Mouse (Mus musculus): ENCODE results near the gene Baiap2l1. TPM values are rescaled to one million over a fixed set of nuclear protein-coding genes. Genes with fewer than 3 reads are reported as not detected.
"Not testable (repeated sequence)": the region's sequence is repeated elsewhere in the genome, so short reads cannot be mapped to it uniquely, and the experiment has no call there.

Baiap2l1 gene
- polyA plus RNA-seq, 1 experiment: 7.0 TPM

GRCm38 (mm10) chr5:144351185-144351584 lies 6.7 kb downstream of the Baiap2l1 start:
- DNase-seq (ENCODE audit: low read depth): no peak

GRCm38 (mm10) chr5:144344592-144344991 lies 13.3 kb downstream of the Baiap2l1 start:
- DNase-seq (ENCODE audit: low read depth): no peak

DNA sequence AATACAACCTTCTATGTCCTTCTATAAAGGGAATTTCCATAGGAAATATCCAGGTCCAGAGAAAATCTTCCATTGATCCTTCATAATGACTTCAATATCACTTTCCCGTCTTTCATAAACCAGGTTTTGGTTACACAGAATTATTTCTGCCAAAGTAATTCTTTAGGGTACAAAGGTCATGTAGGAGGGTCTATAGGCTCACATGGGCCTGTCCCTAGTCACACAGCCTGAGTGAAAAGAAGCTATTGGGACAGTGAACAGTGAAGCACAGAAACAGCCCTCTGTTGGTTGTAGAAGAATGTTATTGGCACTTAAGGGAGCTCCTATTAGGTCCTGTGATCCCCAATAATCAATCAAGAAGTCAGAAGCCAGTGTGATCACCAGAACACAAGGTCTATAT lies 16.8 kb downstream of the Baiap2l1 start:
- DNase-seq (ENCODE audit: low read depth): no peak

DNA sequence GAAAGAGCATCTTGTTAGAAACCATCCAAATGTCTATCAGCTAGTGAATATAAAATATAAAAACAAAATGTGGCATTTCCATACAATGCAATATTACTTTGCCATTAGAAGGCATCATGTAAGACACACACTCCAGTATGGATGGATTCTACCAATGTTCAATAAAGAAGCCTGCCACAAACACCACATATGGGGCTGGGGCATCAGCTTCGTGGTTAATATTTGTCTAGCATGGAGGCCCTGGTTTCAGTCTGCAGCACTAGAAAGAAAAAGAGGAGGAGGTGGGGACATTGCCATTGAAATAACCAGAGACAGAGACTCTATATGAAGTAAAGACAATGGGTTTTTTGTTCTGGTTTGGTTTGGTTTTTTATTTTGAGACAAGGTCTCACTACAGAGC lies 19.1 kb downstream of the Baiap2l1 start:
- no peak for DNase-seq (ENCODE audit: low read depth)

GRCm38 (mm10) chr5:144335357-144335756 lies 22.6 kb downstream of the Baiap2l1 start:
- not testable (repeated sequence) for DNase-seq (ENCODE audit: low read depth)

DNA sequence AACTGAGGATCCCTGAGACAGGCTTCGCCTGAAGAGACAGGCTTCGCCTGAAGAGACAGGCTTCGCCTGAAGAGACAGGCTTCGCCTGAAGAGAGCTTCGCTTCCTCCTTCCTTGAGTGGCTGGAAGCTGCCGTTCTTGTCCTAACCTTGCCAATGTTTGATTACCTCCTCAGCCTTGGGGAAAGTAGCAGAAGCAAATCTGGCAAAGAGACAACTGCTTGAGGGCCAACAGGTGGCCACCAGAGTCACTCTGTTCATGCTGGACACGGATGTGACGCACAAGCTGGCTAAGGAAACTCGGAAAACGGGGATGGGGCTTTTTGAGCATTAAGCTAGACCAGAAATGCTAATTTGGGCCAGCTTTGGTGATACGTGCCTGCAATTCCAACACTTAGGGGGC lies 23.9 kb downstream of the Baiap2l1 start:
- no peak for DNase-seq (ENCODE audit: low read depth)

DNA sequence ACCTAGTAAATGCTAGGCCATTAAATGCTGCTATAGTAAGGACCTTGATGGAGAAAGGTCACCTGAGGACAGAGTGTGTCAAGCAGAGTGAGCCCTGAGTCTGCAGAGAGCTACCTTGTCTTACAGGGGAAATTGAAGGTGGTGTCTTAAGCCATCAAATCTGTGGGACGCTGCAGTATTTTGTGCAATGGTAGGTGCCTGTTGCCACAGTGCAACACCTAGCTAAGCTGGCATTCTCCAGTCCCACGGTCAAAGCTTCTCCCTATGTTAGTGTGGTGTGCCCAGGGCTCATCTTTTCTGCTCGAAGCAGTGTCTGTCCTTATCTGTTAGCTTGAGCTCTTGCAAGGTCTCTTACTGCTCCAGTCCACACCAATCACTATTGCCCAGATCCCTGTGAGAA lies 35.2 kb downstream of the Baiap2l1 start:
- DNase-seq (ENCODE audit: low read depth): no peak

DNA sequence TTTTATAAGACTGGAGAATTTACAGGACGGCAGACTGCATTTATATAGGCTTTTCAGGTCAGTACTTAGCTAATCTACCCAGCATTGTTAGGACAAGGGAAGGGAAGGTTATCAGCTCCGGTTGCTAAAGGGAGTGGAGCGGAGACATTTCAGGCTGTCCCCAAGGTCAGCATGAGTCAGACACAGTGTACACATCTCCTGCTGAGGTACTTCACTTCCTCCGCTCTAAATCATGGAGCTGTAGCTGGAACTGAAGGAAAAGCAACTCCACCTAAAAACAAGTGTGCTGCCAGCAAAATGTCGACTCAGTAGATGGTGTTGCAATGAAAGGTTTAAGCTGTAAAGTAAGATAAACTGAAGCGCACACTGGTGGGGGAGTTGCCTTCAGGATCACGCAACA lies 36.2 kb downstream of the Baiap2l1 start:
- DNase-seq (ENCODE audit: low read depth): no peak

GRCm38 (mm10) chr5:144318286-144318685 lies 39.6 kb downstream of the Baiap2l1 start:
- no peak for DNase-seq (ENCODE audit: low read depth)

- no peak for DNase-seq (ENCODE audit: low read depth)
Observed at GRCm38 (mm10) chr5:144317426-144317825, 40.5 kb downstream of the Baiap2l1 start.

DNA sequence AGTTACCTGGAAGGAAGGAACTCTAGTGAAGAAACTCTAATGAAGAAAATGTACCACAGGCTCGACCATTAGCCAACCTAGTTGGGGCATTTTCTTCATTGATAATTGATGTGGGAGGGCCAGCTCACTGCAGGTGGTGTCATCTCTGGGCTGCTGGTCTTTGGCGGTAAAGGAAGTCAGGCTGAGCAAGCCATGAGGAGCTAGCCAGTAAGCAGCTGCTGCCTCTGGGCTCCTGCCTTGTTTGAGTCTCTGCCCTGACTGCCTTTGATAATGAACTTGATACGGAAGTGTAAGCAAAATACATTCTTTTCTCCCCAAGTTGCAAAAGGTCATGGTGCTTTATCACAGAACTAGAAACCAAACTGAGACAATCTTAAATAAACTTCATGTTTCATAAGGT lies 41.5 kb downstream of the Baiap2l1 start:
- no peak for DNase-seq (ENCODE audit: low read depth)

DNA sequence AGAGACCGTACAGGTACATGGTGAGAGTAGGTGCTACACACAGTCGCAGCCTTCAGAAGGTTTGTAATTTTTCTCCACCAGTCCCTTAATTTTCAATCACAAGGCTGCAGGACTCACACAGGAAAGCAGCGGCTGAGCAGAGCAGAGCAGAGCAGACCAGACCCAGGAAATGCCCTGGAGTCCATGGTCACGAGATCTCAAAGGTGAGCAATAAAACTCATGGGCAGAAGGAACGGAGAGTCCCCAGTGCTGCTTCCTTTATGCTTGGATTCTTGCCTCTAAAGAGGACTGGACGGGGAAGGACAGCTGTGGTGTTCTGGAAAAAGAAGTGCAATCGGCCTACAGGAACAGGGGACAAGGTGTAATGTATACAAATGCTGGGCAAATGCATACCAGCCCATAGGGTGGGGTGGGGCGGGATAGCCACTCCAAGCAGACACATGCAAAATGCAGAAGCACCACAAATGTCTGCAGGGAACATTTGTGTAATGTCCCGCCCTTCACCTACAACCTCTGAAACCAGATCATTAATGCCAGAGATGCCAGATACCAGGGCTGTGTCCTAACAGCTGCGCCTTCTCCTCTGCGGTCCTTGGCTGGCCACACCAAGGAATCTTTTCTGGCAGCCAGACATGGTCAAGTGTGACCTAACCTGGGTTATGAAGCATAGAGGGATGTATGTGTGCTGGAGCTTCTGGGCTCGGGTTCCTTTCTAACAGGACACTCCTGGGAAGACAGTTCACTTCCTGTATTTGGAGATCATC lies 43.0 kb downstream of the Baiap2l1 start:
- DNase-seq (ENCODE audit: low read depth): no peak

GRCm38 (mm10) chr5:144313335-144313734 lies 44.6 kb downstream of the Baiap2l1 start:
- no peak for DNase-seq (ENCODE audit: low read depth)

GRCm38 (mm10) chr5:144312183-144312582 lies 45.7 kb downstream of the Baiap2l1 start:
- DNase-seq (ENCODE audit: low read depth): no peak

GRCm38 (mm10) chr5:144308929-144309328 lies 49.0 kb downstream of the Baiap2l1 start:
- no peak for DNase-seq (ENCODE audit: low read depth)

GRCm38 (mm10) chr5:144303071-144303470 lies 54.8 kb downstream of the Baiap2l1 start:
- DNase-seq (ENCODE audit: low read depth): no peak

- DNase-seq (ENCODE audit: low read depth): no peak
Observed at GRCm38 (mm10) chr5:144296090-144296604, 61.8 kb downstream of the Baiap2l1 start.

- no peak for DNase-seq (ENCODE audit: low read depth)
Observed at GRCm38 (mm10) chr5:144295357-144295756, 62.6 kb downstream of the Baiap2l1 start.

DNA sequence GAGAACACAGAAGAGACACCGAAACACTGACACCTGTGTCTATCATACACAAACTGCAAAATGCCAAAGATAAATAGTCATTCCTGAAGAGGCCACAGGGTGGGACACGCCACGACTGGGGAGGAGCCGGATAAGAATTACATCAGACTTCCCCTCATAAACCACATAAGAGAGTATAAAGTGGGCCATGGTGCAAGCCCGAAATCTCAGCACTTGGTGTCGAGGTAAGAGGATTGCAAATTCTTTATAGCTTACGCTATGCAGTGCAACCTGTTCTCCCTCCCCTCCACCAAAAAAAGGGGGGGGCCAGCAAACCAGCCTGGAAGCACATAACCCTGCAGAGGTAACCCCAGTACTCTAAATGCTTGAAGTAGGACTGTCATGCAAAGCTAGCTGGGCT lies 63.0 kb downstream of the Baiap2l1 start:
- DNase-seq (ENCODE audit: low read depth): no peak

DNA sequence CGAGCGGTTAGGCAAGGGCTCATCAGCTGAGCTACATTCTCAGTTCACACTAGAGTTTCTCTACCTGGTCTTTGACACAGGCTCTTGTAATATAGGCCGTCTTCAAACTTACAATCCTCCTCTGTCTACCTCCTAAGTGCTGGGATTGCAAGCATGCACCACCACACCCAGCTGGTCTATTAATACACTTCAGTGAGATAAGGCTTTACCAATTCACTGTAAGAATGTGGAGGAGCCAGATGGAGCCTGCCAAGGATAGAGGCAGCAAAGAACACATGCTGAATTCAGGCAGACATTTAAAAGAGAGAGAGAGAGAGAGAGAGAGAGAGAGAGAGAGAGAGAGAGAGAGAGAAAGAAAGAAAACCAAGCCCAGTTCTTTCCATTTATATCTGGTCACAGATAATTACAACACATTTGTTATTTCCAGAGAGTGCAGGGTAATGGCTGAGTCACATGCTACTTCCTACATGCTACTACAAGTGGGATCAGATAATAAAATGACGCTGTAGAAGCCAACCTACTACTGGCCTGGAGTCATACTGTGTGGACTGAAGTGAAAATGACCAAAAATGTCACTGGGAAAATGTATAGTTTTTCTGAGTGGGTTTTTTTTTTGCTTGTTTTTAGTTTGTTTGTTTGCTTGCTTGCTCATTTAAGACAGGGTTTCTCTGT lies 68.0 kb downstream of the Baiap2l1 start:
- peak; percentile 49 for DNase-seq (ENCODE audit: low read depth)

- DNase-seq (ENCODE audit: low read depth): no peak
Observed at GRCm38 (mm10) chr5:144288391-144288790, 69.5 kb downstream of the Baiap2l1 start.

GRCm38 (mm10) chr5:144287267-144287820 lies 70.6 kb downstream of the Baiap2l1 start:
- no peak for DNase-seq (ENCODE audit: low read depth)

Data from gonadal fat pad, adult 2 months (tissue).